Mouse (Mus musculus): ENCODE results near the gene Alkbh4.

DNA sequence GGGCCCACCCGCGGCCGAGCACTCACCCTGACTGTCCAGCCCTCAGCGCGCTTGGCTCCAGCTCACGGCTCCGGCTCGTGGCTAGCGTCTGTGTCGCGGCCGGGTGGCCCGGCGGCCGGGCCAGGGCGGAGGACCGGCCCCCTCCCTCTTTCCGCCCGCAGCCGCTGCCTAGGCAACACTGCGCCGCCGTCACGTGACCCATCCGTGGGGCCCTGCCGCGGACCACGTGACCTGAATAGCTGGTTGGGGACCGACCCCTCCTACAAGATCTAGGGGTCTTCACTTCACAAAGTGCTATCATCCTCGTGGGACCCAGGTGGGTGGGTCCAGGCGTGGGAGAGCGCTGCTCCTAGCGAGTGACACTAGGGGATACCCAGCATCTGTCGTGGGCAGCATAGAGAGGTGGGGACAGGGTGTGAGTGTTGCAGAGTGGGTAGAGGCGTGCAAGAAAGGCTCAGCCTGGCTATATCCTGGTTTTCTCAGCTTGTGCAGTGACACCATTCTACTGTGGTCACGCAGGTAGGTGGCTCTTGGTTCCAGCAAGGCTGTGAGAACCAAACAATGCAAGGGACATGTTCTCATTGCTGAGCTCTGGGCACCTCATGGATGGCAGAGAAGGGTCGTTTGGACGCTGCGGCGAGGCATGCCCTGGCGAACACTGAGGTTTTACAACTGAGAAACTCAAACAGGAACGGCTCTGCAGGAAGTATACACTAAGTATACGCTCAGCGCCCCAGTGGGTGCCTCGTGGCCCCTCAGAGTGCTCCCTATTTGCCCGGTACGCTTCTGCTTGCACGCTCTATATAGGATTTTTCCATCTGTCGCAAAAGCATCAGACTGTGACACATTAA is 34.8 kb downstream of the Alkbh4 start, which contains the start of gene Orai2:
- TF ChIP-seq CTCF (IDR thresholded peaks at IDR 0.05) (no peak), POLR2A (IDR thresholded peaks at IDR 0.05; ENCODE audit: insufficient read depth, low read depth, low read length) (no peak)

All from heart, adult 2 months (tissue).